Mouse (Mus musculus) CD4-positive helper T cell, adult 2 months (primary cell): ENCODE results near the gene Bpnt1.

ENCODE experiments used
- DNase-seq: peaks from one replicate; pipeline ENCODE4 v3.0.0-alpha.2; 2012; ENCODE audit warnings: low read depth, missing footprints, low spot score

The Bpnt1 gene

GRCm38 (mm10) chr1:185331364-185331763 lies 585 bp upstream of the Bpnt1 start:
- DNase-seq: no peak

GRCm38 (mm10) chr1:185333651-185334050 lies 1.7 kb downstream of the Bpnt1 start:
- DNase-seq: no peak

GRCm38 (mm10) chr1:185334136-185334535 lies 2.2 kb downstream of the Bpnt1 start:
- DNase-seq: no peak

GRCm38 (mm10) chr1:185335231-185335765 lies 3.3 kb downstream of the Bpnt1 start:
- no peak for DNase-seq

- DNase-seq: no peak
Measured at GRCm38 (mm10) chr1:185336535-185336934, 4.6 kb downstream of the Bpnt1 start.

- no peak for DNase-seq
Measured at GRCm38 (mm10) chr1:185342441-185342840, 10.5 kb downstream of the Bpnt1 start.

GRCm38 (mm10) chr1:185343422-185343821 lies 11.5 kb downstream of the Bpnt1 start:
- DNase-seq: no peak

GRCm38 (mm10) chr1:185346188-185346587 lies 14.2 kb downstream of the Bpnt1 start:
- no peak for DNase-seq

GRCm38 (mm10) chr1:185349741-185350140 lies 17.8 kb downstream of the Bpnt1 start:
- no peak for DNase-seq

- no peak for DNase-seq
Measured at GRCm38 (mm10) chr1:185350611-185351010, 18.7 kb downstream of the Bpnt1 start.

GRCm38 (mm10) chr1:185352151-185352550 lies 20.2 kb downstream of the Bpnt1 start:
- peak; percentile 69 for DNase-seq

- DNase-seq: no peak
Measured at GRCm38 (mm10) chr1:185353351-185353750, 21.4 kb downstream of the Bpnt1 start.

- DNase-seq: no peak
Measured at GRCm38 (mm10) chr1:185354731-185355130, 22.8 kb downstream of the Bpnt1 start.

GRCm38 (mm10) chr1:185356246-185356645 lies 24.3 kb downstream of the Bpnt1 start:
- DNase-seq: no peak

GRCm38 (mm10) chr1:185358211-185358610 lies 26.3 kb downstream of the Bpnt1 start:
- DNase-seq: no peak

GRCm38 (mm10) chr1:185362677-185363520 lies 30.9 kb downstream of the Bpnt1 start, which contains the start of gene Eprs:
Gene Eprs, plus strand, starts transcription at chr1:185363044.
- DNase-seq: peak; percentile 99

GRCm38 (mm10) chr1:185363526-185364182 lies 31.7 kb downstream of the Bpnt1 start:
- peak; percentile 77 for DNase-seq

- DNase-seq: no peak
Measured at GRCm38 (mm10) chr1:185364183-185364540, 32.2 kb downstream of the Bpnt1 start.

- DNase-seq: no peak
Measured at GRCm38 (mm10) chr1:185367383-185367782, 35.4 kb downstream of the Bpnt1 start.

- DNase-seq: no peak
Measured at GRCm38 (mm10) chr1:185369979-185370378, 38.0 kb downstream of the Bpnt1 start.

- no peak for DNase-seq
Measured at GRCm38 (mm10) chr1:185376390-185376789, 44.4 kb downstream of the Bpnt1 start.

- DNase-seq: no peak
Measured at GRCm38 (mm10) chr1:185377429-185377828, 45.5 kb downstream of the Bpnt1 start.

- no peak for DNase-seq
Measured at GRCm38 (mm10) chr1:185401615-185402014, 69.7 kb downstream of the Bpnt1 start.
